Mouse (Mus musculus): ENCODE measurements around the gene Mpz. TPM values are rescaled to one million over a fixed set of nuclear protein-coding genes. Genes with fewer than 3 reads are reported as not detected.

Mpz gene
- polyA plus RNA-seq, 1 experiment = 24.9 TPM

DNA sequence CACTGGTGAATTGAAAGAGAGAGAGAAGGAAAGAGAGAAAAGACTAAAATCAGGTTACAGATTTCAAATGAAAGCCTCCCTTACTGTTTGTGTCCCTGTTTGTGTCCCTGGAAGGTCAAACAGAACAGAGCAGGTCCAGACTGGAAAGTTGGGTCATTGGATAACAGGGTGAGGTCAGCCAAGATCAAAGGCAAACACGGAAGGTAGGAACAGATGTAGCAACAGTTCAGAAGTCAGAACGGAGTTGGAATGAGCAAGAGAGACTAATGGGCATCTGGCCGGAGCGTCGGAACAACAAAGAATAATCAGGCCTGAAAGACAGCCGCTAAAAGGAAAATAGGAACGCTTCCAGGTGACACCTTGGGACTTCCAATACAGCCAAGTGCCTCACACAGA, 53.7 kb downstream of the Mpz start:
- WGBS = 57% methylated on average over 7 of the region's 7 CpGs

DNA sequence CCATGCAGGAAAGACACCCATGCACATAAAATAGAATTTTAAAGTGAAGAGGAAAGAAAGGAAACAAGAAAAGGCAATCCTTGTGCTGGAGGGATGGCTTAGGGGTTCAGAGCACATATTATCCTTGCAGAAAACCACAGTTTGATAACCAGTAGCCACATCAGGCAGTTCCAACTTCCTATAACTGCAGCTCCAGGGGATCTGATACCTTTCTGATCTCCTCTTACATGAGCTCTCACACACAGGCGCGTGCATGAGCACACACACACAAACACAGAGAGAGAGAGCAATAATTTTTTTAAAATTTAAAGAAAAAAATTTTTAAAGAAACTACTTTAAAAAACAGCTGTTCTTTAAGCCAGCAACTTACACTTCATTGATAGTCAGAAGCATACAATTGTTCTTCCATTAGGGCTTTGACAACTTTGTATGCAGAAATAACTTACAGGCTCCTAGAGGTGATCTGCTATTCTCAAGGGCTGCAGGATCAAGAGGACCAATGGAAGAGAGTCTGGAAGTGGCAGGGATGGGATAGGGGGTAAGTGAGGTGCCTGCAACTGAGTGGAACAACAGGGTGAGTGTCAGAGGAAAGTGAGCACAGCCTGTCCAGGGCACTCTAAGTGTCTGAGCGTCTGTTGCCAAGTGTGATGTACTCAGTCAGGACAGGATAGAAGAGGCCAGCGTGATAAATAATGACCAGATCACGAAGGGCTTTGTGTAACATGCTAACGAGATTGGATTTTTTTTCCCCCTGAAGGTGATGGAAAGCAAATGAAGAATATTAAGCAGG, 55.4 kb downstream of the Mpz start:
- no peak for TF ChIP-seq CTCF (IDR thresholded peaks at IDR 0.05; ENCODE audit: insufficient read depth, low read length)
- TF ChIP-seq POLR2A (IDR thresholded peaks at IDR 0.05; ENCODE audit: borderline replicate concordance, extremely low read depth, low read depth, low read length) = no peak
- no peak for DNase-seq
- Histone ChIP-seq H3K4me1 (ENCODE audit: control insufficient read depth, insufficient read depth, low read length) (no peaks in the 10 kb centered on the region), H3K4me3 (replicated peaks; ENCODE audit: extremely low read depth, low read depth, low read length) (no peak overlapping the region)
- 73% methylated on average over 6 of the region's 6 CpGs for WGBS

More for the DNA sequence above, 53.7 kb downstream of the Mpz start:
- TF ChIP-seq POLR2A (IDR thresholded peaks at IDR 0.05; ENCODE audit: borderline replicate concordance, extremely low read depth, low read depth, low read length) (no peak), CTCF (IDR thresholded peaks at IDR 0.05; ENCODE audit: insufficient read depth, low read length) (no peak)
- Histone ChIP-seq H3K4me1 (ENCODE audit: control insufficient read depth, insufficient read depth, low read length) (no peaks in the 10 kb centered on the region), H3K4me3 (replicated peaks; ENCODE audit: extremely low read depth, low read depth, low read length) (no peak overlapping the region)
- no peak for DNase-seq

DNA sequence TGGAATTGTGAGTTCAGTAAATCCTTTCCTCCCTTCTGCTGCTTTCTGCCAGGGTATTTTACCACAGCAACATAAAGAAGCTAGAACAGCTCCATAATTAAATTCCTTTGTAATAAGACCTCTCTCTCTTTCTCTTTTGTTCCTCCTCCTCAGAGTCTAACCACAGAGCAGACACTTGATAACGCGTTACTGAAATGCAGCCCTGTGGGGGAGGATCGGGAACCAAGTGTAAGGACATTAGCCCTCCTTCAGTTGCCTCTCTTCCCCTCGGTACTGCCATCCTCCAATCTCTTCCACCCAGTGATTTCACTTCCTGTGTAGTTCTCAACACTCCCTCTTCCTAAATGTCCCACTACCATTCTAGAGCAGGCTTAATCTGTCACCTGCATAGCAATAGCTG, 58.9 kb downstream of the Mpz start:
- TF ChIP-seq CTCF (IDR thresholded peaks at IDR 0.05; ENCODE audit: insufficient read depth, low read length) (no peak), POLR2A (IDR thresholded peaks at IDR 0.05; ENCODE audit: borderline replicate concordance, extremely low read depth, low read depth, low read length) (no peak)
- Histone ChIP-seq H3K4me1 (ENCODE audit: control insufficient read depth, insufficient read depth, low read length) (no peaks in the 10 kb centered on the region), H3K4me3 (replicated peaks; ENCODE audit: extremely low read depth, low read depth, low read length) (no peak overlapping the region)
- DNase-seq = no peak
- 43% methylated on average over 4 of the region's 4 CpGs for whole genome bisulfite sequencing

Other genes starting within 250 kb of the Mpz start
- 0.71 and 1.2 TPM in 2 replicates for gene Fcrlb, start 237.8 kb upstream of the Mpz start, polyA plus RNA-seq (2012; rRNA removed)
- 8.0 and 8.7 TPM in 2 replicates for gene Fcrla, start 223.1 kb upstream of the Mpz start, polyA plus RNA-seq (2012; rRNA removed)
- 16.3 and 16.4 TPM in 2 replicates for gene Fcgr2b, start 174.2 kb upstream of the Mpz start, polyA plus RNA-seq (2012; rRNA removed)
- 6.8 and 7.9 TPM in 2 replicates for gene Fcgr4, start 131.8 kb upstream of the Mpz start, polyA plus RNA-seq (2012; rRNA removed)
- gene Fcgr3, start 85.8 kb upstream of the Mpz start, polyA plus RNA-seq (2012; rRNA removed) = 19.5 and 23.3 TPM in 2 replicates
- gene Cfap126, start 36.8 kb upstream of the Mpz start, polyA plus RNA-seq (2012; rRNA removed) = 28.2 and 45.5 TPM in 2 replicates
- gene Sdhc, start 108 bp upstream of the Mpz start, polyA plus RNA-seq (2012; rRNA removed) = 136 and 191 TPM in 2 replicates
- gene Pcp4l1, start 45.6 kb downstream of the Mpz start, polyA plus RNA-seq (2012; rRNA removed) = 37.5 and 59.8 TPM in 2 replicates
- gene Nr1i3, start 63.3 kb downstream of the Mpz start, polyA plus RNA-seq (2012; rRNA removed) = 0.25 TPM in 1 of 2 replicates, not detected in the other
- 25.7 and 28.8 TPM in 2 replicates for gene Tomm40l, start 71.8 kb downstream of the Mpz start, polyA plus RNA-seq (2012; rRNA removed)
- gene Apoa2, start 74.3 kb downstream of the Mpz start, polyA plus RNA-seq (2012; rRNA removed) = 4.7 and 7.2 TPM in 2 replicates
- gene Fcer1g, start 83.7 kb downstream of the Mpz start, polyA plus RNA-seq (2012; rRNA removed) = 117 and 158 TPM in 2 replicates
- gene Adamts4, start 99.7 kb downstream of the Mpz start, polyA plus RNA-seq (2012; rRNA removed) = 1.2 and 1.3 TPM in 2 replicates
- 78.8 and 118 TPM in 2 replicates for gene Ndufs2, start 100.7 kb downstream of the Mpz start, polyA plus RNA-seq (2012; rRNA removed)
- gene B4galt3, start 119.6 kb downstream of the Mpz start, polyA plus RNA-seq (2012; rRNA removed) = 72.0 and 75.8 TPM in 2 replicates
- gene Ppox, start 130.5 kb downstream of the Mpz start, polyA plus RNA-seq (2012; rRNA removed) = 40.6 and 49.0 TPM in 2 replicates
- 42.3 and 51.2 TPM in 2 replicates for gene Usp21, start 137.3 kb downstream of the Mpz start, polyA plus RNA-seq (2012; rRNA removed)
- 18.8 and 22.2 TPM in 2 replicates for gene Ufc1, start 144.3 kb downstream of the Mpz start, polyA plus RNA-seq (2012; rRNA removed)
- 34.5 and 47.0 TPM in 2 replicates for gene Dedd, start 178.4 kb downstream of the Mpz start, polyA plus RNA-seq (2012; rRNA removed)
- gene Nit1, start 194.9 kb downstream of the Mpz start, polyA plus RNA-seq (2012; rRNA removed) = 42.7 and 44.1 TPM in 2 replicates
- 9.0 and 20.0 TPM in 2 replicates for gene Pfdn2, start 195.0 kb downstream of the Mpz start, polyA plus RNA-seq (2012; rRNA removed)
- 1.9 and 3.4 TPM in 2 replicates for gene Klhdc9, start 210.1 kb downstream of the Mpz start, polyA plus RNA-seq (2012; rRNA removed)
- gene Nectin4, start 219.4 kb downstream of the Mpz start, polyA plus RNA-seq (2012; rRNA removed) = 10.3 and 19.2 TPM in 2 replicates
- gene Arhgap30, start 238.2 kb downstream of the Mpz start, polyA plus RNA-seq (2012; rRNA removed) = 11.6 and 17.5 TPM in 2 replicates